Mouse (Mus musculus) hindbrain, embryonic 14.5 days (tissue): ENCODE data around the gene Teddm1b. TPM values are rescaled to one million over a fixed set of nuclear protein-coding genes. Genes with fewer than 3 reads are reported as not detected.
A peak's percentile ranks its signal among the peaks of the same experiment; 100 is the strongest.

ENCODE experiments used
- ATAC-seq: fragments of 200-750 bp; cut with Nextera tagmentation; 2 replicates; pipeline ENCODE4 v1.8.0; 2017; ENCODE audit warnings: moderate number of reproducible peaks, mild to moderate bottlenecking, moderate TSS enrichment, moderate library complexity; ENCODE audit not compliant: low FRiP score
- DNase-seq: peaks from one replicate; pipeline ENCODE4 v3.0.0-alpha.2; 2015; ENCODE audit warnings: low spot score
- H3K27ac ChIP-seq: fragments of 300-500 bp; sonication (generic); 2 replicates; pipeline ENCODE4 v1.5.1; 2014; ENCODE audit warnings: mild to moderate bottlenecking, moderate library complexity
- H3K27me3 ChIP-seq: fragments of 300-500 bp; sonication (generic); 2 replicates; pipeline ENCODE4 v1.6.1; 2014; ENCODE audit warnings: mild to moderate bottlenecking, low read length, mixed read lengths; ENCODE audit not compliant: control insufficient read depth, insufficient read depth
- H3K36me3 ChIP-seq: fragments of 300-500 bp; sonication (generic); replicated peaks from 2 replicates; pipeline ENCODE4 v1.6.1; 2014; ENCODE audit not compliant: control insufficient read depth, insufficient read depth
- H3K4me1 ChIP-seq: fragments of 300-500 bp; sonication (generic); replicated peaks from 2 replicates; pipeline ENCODE4 v1.6.1; 2014; ENCODE audit warnings: antibody characterized with exemption, low read length, mixed read lengths; ENCODE audit not compliant: control insufficient read depth, insufficient read depth
- H3K4me2 ChIP-seq: fragments of 300-500 bp; sonication (generic); replicated peaks from 2 replicates; pipeline ENCODE4 v1.6.1; 2014; ENCODE audit warnings: mild to moderate bottlenecking, moderate library complexity
- H3K4me3 ChIP-seq: fragments of 300-500 bp; sonication (generic); replicated peaks from 2 replicates; pipeline ENCODE4 v1.5.1; 2014; ENCODE audit warnings: mild to moderate bottlenecking, low read length
- H3K9ac ChIP-seq: fragments of 300-500 bp; sonication (generic); 2 replicates; pipeline ENCODE4 v1.6.1; 2014
- H3K9me3 ChIP-seq: fragments of 300-500 bp; sonication (generic); 2 replicates; pipeline ENCODE4 v1.6.1; 2016; ENCODE audit warnings: low read length; ENCODE audit not compliant: control insufficient read depth
- WGBS: fragments of 180-500 bp; shearing (Covaris S2); extraction: QIAGEN DNeasy Blood & Tissue Kit; methylation state at CpG from one replicate; pipeline ENCODE4 v1.1.7; 2014; 5-methylcytosine and 5-hydroxymethylcytosine counted together
- polyA plus RNA-seq: library from polyadenylated mRNA; unstranded; fragments of >200 nt; fragmentation: Nextera tagmentation; extraction: Ambion mirVana; gene quantifications from 2 replicates; pipeline ENCODE4 v1.2.1, GENCODE M21; 2014

Gene Teddm1b
- polyA plus RNA-seq, 1 experiment from 2014 or later, result 0.51 TPM

GRCm38 (mm10) chr1:153886024-153886633 is 12.0 kb downstream of the Teddm1b start:
- Histone ChIP-seq H3K36me3 (no peaks in the 10 kb centered on the region), H3K4me2 (no peak overlapping the region; the same call in 1 of the 2 replicates), H3K4me1 (no peaks in the 10 kb centered on the region), H3K4me3 (no peak overlapping the region), H3K27ac (no peak overlapping the region), H3K9me3 (no peaks in the 10 kb centered on the region), H3K27me3 (no peaks in the 10 kb centered on the region), H3K9ac (no peak overlapping the region)
- peak; percentile 43; the same call in 1 of the 2 replicates for ATAC-seq
- no peak for DNase-seq
- whole genome bisulfite sequencing, result 38% methylated on average over 17 of the region's 17 CpGs

- ATAC-seq (no peak), DNase-seq (no peak)
- WGBS, result 96% methylated on average over 10 of the region's 10 CpGs
- Histone ChIP-seq H3K9me3 (no peaks in the 10 kb centered on the region), H3K4me1 (0 out of 2 replicates have a peak, but pooled peaks cover 1% of the 10 kb centered on the region), H3K27me3 (no peaks in the 10 kb centered on the region), H3K36me3 (no peaks in the 10 kb centered on the region), H3K9ac (no peak overlapping the region), H3K27ac (no peak overlapping the region), H3K4me2 (no peak overlapping the region), H3K4me3 (no peak overlapping the region)
These were observed 16.0 kb downstream of the Teddm1b start for GRCm38 (mm10) chr1:153890121-153890520.

- Histone ChIP-seq H3K36me3 (no peaks in the 10 kb centered on the region), H3K27ac (no peak within 1 kb of the TSS), H3K9me3 (no peaks in the 10 kb centered on the region), H3K4me1 (0 out of 2 replicates have a peak, but pooled peaks cover 3% of the 10 kb centered on the region), H3K4me2 (no peak within 1 kb of the TSS), H3K4me3 (no peak within 1 kb of the TSS), H3K9ac (no peak within 1 kb of the TSS), H3K27me3 (no peaks in the 10 kb centered on the region)
- ATAC-seq, result no peak
- WGBS, result 68% methylated on average over 4 of the region's 4 CpGs
- no peak for DNase-seq
These were observed 17.3 kb downstream of the Teddm1b start, which contains the start of gene Teddm1a for GRCm38 (mm10) chr1:153891442-153891841. Gene Teddm1a, plus strand, starts transcription at chr1:153891742.

- no peaks in the 10 kb centered on the region for H3K36me3 ChIP-seq
- no peaks in the 10 kb centered on the region for H3K27me3 ChIP-seq
- no peaks in the 10 kb centered on the region for H3K9me3 ChIP-seq
- WGBS, result 81% methylated on average over 2 of the region's 2 CpGs
- H3K4me1 ChIP-seq, result 0 out of 2 replicates have a peak, but pooled peaks cover 3% of the 10 kb centered on the region
- H3K9ac ChIP-seq, result no peak overlapping the region
- H3K27ac ChIP-seq, result no peak overlapping the region
- H3K4me3 ChIP-seq, result no peak overlapping the region
- no peak overlapping the region for H3K4me2 ChIP-seq
- DNase-seq, result no peak
- ATAC-seq, result no peak
These were observed 19.6 kb downstream of the Teddm1b start for GRCm38 (mm10) chr1:153893746-153894145.

GRCm38 (mm10) chr1:153894201-153894893 is 20.2 kb downstream of the Teddm1b start:
- ATAC-seq (no peak), DNase-seq (no peak)
- peaks cover 8% of the 10 kb centered on the region; the same call in 1 of the 2 replicates for H3K4me1 ChIP-seq
- H3K36me3 ChIP-seq, result no peaks in the 10 kb centered on the region
- H3K9me3 ChIP-seq, result no peaks in the 10 kb centered on the region
- H3K27ac ChIP-seq, result no peak overlapping the region
- 62% methylated on average over 8 of the region's 8 CpGs for WGBS
- no peak overlapping the region for H3K9ac ChIP-seq
- no peaks in the 10 kb centered on the region for H3K27me3 ChIP-seq
- H3K4me2 ChIP-seq, result no peak overlapping the region
- H3K4me3 ChIP-seq, result no peak overlapping the region

- H3K27me3 ChIP-seq, result no peaks in the 10 kb centered on the region
- H3K9ac ChIP-seq, result no peak overlapping the region
- no peak overlapping the region for H3K27ac ChIP-seq
- DNase-seq, result peak; percentile 92
- no peak for ATAC-seq
- no peaks in the 10 kb centered on the region for H3K9me3 ChIP-seq
- no peak overlapping the region for H3K4me2 ChIP-seq
- H3K36me3 ChIP-seq, result no peaks in the 10 kb centered on the region
- H3K4me3 ChIP-seq, result no peak overlapping the region
- WGBS, result 36% methylated on average over 5 of the region's 5 CpGs
- peaks cover 8% of the 10 kb centered on the region; the same call in 1 of the 2 replicates for H3K4me1 ChIP-seq
These were observed 20.8 kb downstream of the Teddm1b start for GRCm38 (mm10) chr1:153894979-153895378.

- no peaks in the 10 kb centered on the region for H3K9me3 ChIP-seq
- peaks cover 20% of the 10 kb centered on the region for H3K4me1 ChIP-seq
- DNase-seq, result no peak
- H3K4me3 ChIP-seq, result no peak overlapping the region
- 90% methylated on average over 8 of the region's 8 CpGs for WGBS
- no peak for ATAC-seq
- no peaks in the 10 kb centered on the region for H3K27me3 ChIP-seq
- no peaks in the 10 kb centered on the region for H3K36me3 ChIP-seq
- H3K9ac ChIP-seq, result no peak overlapping the region
- no peak overlapping the region for H3K27ac ChIP-seq
- H3K4me2 ChIP-seq, result no peak overlapping the region
These were observed 23.1 kb downstream of the Teddm1b start for GRCm38 (mm10) chr1:153897196-153897595.

- Histone ChIP-seq H3K9me3 (no peaks in the 10 kb centered on the region), H3K4me1 (peaks cover 35% of the 10 kb centered on the region), H3K36me3 (peaks cover 15% of the 10 kb centered on the region), H3K27me3 (no peaks in the 10 kb centered on the region), H3K4me3 (peak overlapping the region; percentile 84), H3K27ac (peak overlapping the region; percentile 97), H3K9ac (peak overlapping the region; percentile 86), H3K4me2 (peak overlapping the region; percentile 81)
- peak; percentile 56 for ATAC-seq
- 14% methylated on average over 22 of the region's 22 CpGs for WGBS
- DNase-seq, result no peak
These were observed 25.0 kb downstream of the Teddm1b start for GRCm38 (mm10) chr1:153898989-153899730.
